Mouse (Mus musculus): ENCODE measurements around the gene Mrfap1. TPM values are rescaled to one million over a fixed set of nuclear protein-coding genes. Genes with fewer than 3 reads are reported as not detected.

Gene Mrfap1
- polyA plus RNA-seq (2014; fragmentation: Illumina TruSeq; extraction: RNeasy Lipid Tissue Mini Kit (QIAGEN cat#74804); ENCODE audit: low read depth, low replicate concordance) = 1,118 TPM

DNA sequence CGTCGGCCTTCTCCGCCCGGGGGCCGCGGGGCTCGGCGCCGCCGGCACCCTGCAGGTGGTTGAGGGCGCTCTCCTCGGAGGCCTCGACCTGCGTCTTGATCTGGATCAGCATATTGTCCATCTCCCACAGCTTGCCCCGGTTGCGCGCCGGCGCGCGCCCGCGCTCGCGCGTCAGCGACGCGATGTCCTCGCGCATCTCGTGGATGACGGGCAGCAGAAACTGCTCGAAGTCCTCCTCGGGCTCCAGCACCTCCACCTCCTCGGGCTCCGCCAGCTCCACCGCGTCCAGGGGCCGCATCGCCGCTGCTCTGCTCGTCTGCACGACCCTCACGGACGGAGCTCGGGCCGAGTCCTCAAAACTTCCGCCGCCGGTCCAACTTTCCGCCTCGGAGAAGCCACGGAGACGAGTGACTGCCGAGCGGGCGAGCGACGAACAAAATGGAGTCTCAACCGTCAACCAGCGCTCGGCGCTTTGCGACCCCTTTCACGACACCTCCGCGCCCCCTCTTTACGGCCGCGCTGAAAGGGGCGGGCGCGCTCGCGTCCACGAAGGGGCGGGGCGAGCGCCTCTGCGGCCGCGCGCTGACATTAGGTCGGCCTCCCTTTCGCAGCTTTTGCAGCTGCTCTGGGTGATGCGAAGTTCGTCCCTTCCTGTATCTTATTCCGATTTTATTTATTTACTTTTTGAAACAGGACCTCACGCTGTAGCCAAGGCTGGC lies at the start of gene Mrfap1:
Gene Mrfap1 (minus strand): TSS at position 477 of the 719 bp plus-strand sequence.

DNA sequence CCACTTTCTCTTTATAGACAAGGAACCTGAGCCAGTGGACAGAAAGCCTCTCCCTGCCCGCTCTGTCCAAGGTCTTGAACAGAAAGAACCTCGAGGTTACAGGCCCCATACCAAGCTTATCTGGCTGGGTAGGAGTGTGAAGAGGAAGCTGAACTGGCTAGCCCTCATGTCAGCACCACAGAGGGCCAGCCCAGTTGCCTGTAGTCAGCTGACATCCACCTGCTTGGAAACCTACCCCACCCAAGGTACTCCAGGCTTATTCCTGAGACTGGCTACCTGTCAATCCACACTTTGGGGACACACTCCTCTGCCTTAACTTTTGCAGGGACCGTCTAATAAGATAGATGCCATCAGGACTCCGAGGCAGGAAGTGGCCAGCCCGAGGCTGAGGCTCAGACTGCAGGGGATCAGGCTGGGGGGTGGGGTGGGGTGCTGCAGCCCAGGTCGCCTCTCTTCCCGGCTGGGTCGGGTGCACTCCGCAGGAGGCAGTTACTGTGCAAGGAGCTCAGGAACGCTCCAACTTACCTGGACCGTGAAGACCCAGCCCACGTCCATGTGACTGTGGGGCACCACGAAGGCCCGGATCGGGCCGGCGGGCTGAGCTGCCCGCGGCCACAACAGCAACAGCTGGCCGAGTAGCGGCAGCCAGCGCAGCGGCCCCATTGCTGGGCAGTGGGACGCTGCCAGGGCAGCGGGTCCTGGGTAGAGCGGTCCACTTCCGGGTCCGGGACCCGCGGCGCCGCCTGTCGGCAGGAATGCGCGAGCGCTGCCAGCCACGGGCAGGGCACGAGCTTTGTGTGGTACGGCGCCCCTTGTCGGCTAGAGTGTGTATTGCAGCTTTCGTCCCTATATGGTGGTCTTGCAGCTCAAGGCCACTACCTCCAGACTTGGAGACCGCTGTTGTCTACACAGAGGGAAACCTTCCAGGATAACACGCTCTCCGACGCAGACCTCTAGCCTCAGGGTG lies 33.6 kb upstream of the Mrfap1 start, which contains the start of gene Man2b2:
Gene Man2b2 (minus strand): TSS at position 741 of the 967 bp plus-strand sequence.

DNA sequence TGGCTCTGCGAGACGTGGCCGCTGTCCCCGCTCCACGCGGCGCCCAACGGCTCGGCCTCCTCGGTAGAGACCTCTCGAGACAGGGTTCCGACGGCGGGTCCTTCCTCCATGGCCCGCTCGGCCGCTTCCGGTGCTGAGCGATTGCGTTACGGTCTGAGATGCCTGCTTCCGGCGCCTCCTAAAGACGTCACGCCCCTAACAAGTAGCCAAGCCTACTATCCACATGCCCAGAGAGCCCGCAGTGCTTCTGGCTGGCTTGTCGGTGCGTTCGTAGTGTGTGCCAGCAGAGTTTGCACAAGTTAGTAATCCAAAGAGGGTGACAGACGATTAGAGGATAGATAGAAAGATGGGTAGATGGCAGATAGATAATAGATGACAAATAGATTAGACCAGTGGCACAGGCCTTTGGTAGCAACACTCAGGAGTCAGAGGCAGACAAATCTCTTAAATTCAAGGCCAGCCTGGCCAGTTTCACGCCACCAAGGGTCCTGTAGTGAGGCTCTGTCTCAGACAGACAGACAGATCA lies 48.0 kb downstream of the Mrfap1 start, which contains the start of gene Bloc1s4:
Gene Bloc1s4 (minus strand): TSS at position 115 of the 526 bp plus-strand sequence.

Other genes starting within 250 kb of the Mrfap1 start
- 32.3 TPM for gene Tbc1d14, start 203.5 kb downstream of the Mrfap1 start, polyA plus RNA-seq (2014; fragmentation: Illumina TruSeq; extraction: RNeasy Lipid Tissue Mini Kit (QIAGEN cat#74804); ENCODE audit: low read depth, low replicate concordance)
- gene D5Ertd579e, start 100.7 kb downstream of the Mrfap1 start, polyA plus RNA-seq (2014; fragmentation: Illumina TruSeq; extraction: RNeasy Lipid Tissue Mini Kit (QIAGEN cat#74804); ENCODE audit: low read depth, low replicate concordance) = 83.7 TPM
- gene Bloc1s4, start 48.1 kb downstream of the Mrfap1 start, polyA plus RNA-seq (2014; fragmentation: Illumina TruSeq; extraction: RNeasy Lipid Tissue Mini Kit (QIAGEN cat#74804); ENCODE audit: low read depth, low replicate concordance) = 38.1 TPM
- 0.58 TPM for gene Man2b2, start 33.9 kb upstream of the Mrfap1 start, polyA plus RNA-seq (2014; fragmentation: Illumina TruSeq; extraction: RNeasy Lipid Tissue Mini Kit (QIAGEN cat#74804); ENCODE audit: low read depth, low replicate concordance)
- 3.5 TPM for gene Ppp2r2c, start 71.7 kb upstream of the Mrfap1 start, polyA plus RNA-seq (2014; fragmentation: Illumina TruSeq; extraction: RNeasy Lipid Tissue Mini Kit (QIAGEN cat#74804); ENCODE audit: low read depth, low replicate concordance)
- 6.4 TPM for gene Wfs1, start 192.4 kb upstream of the Mrfap1 start, polyA plus RNA-seq (2014; fragmentation: Illumina TruSeq; extraction: RNeasy Lipid Tissue Mini Kit (QIAGEN cat#74804); ENCODE audit: low read depth, low replicate concordance)

Measured in adrenal gland, adult 10 weeks (tissue).